Mouse (Mus musculus) central nervous system, embryonic 14 days (tissue): ENCODE data around the gene Rufy2. TPM values are rescaled to one million over a fixed set of nuclear protein-coding genes. Genes with fewer than 3 reads are reported as not detected.

Experiments used
- polyA plus RNA-seq: library from polyadenylated mRNA; depleted of rRNA; stranded (reverse); fragments of >200 nt; gene quantifications from 2 replicates; pipeline ENCODE4 v1.2.3, GENCODE M21; 2012; rRNA removed

Rufy2 gene
- 41.5 and 42.2 TPM in 2 replicates for polyA plus RNA-seq

DNA sequence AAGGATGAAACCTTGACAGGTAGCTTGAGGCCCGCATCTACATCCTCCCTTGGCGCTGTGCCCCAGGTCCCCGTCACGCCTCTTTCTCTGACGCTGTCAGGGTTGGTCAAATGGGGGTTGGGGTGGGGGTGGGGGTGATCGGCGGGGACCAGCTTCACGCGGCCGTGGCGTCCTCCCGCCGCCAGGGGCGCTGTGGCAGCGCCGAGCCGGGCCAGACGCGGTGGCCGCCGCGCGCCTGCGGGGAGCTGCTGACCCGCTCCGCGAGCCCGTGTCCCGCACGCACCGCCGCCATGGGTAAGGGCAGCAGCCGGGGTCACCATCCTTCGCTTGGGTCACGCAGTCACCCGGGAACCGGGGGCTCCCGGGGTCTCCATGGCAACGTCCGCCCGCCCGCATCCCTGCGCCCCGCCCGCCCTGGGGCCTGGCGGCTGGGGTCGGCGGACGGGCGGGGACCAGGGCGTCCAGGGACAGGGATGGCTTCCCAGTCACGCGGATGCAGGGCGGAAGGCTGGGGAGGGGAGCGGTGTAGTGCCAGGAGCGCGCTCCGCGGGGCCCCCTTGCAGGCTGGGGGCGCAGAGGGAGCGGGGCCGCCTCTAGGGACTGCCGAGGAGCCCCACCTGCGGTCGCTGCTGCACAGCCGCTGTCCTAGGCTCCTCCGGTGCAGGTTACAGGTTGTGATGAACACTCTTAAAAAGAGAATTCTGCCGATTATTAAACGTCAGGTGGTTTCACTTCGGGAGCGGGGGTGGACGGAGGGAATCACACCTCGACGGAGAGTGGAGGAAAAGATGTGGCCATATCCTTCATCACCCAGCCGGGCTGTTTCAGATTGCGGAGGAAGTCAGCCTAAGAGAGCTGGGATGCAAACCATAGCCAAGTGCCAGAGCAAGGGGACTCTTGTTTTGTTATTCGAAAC is at the start of gene Rufy2:
Rufy2 (plus strand) TSS at position 185 of the 916 bp plus-strand sequence.

DNA sequence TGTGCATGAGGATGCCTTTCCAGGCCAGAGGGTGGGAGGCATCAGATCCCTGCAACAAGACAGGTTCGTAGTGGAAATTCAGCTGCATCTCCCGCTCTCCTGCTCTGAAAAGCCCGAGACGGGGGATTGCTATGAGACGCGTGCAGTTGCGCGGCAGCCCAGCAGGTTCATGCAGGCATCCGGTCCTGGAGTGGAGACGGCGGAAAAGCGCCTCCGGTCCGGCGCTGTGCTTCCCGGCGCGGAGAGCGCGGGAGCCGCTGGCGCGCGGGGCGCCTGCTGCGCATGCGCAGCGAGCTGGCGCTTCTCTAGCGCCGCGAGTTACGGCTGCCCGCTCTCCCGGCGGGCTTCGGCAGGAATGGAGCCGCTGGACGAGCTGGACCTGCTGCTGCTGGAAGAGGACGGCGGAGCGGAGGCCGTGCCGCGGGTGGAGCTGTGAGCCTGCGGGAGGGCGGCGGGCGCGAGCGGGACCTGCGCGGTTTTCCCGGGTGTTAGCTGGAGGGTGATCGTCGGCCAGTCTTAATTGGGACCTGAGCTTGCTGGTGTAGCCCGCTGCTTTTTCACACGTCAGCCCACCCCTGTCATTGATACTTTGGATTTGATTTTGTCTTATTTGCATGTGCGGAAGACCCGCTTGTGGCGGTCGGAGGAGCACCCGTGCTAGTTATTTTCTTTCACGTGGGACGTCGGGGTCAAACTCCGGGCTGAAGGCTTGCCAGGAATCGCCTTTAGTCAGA is 33.1 kb upstream of the Rufy2 start, which contains the start of gene Dna2:
Dna2 (plus strand) TSS at position 289 of the 734 bp plus-strand sequence.

DNA sequence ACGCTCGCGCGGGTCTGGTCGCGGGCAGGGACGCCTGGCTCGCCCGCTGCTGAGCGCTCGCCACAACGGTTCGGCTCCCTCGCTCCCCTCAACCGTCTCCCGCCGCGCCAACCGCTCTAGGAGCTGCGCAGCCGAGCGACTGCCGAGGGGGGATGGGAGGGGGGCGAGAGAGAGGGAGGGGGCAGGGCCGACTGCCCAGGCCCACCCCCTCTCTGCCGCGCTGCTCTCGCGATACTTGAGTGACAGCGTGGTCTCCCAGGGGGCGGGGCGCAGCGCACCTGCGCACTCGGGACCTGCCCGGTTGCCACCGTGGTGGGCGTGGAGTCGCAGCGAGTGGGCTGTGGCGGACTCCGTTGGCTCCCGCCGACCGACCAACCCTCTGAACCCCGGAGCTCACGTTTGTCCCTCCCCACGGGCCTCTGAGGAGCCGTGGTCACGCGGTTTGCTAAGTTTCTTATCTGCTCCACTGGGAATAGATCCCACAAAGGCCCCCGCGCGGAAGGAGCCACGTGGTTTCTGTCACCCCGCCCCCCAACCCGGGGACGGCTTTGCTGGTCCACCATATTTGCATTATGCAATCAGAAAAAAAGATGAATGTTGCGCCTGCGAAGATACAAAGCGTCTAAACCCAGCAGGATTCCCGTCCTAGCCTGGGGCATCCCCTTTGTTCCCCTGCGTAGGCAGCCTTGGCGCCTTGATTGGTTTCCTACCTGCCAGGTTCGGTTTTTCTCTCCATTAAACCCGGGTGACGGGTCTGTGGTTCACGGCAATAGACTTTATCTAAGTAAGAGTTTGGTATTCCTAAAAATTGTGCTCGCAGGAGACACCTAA is 43.9 kb downstream of the Rufy2 start, which contains the start of the genes Hnrnph3 and Pbld2:
Hnrnph3 (minus strand) TSS at position 469 of the 831 bp plus-strand sequence.
Pbld2 (plus strand) TSS at position 567 of the 831 bp plus-strand sequence.

GRCm38 (mm10) chr10:63059862-63060261 is 79.8 kb downstream of the Rufy2 start, which contains the start of gene Pbld1:
Gene Pbld1, plus strand, starts transcription at chr10:63060162.

Other genes with a start within 250 kb of the Rufy2 start
- gene Ccar1, start 187.9 kb upstream of the Rufy2 start, polyA plus RNA-seq, result 87.3 and 93.4 TPM in 2 replicates
- gene Tet1, start 71.2 kb upstream of the Rufy2 start, polyA plus RNA-seq, result 7.3 and 7.6 TPM in 2 replicates
- gene Slc25a16, start 59.6 kb upstream of the Rufy2 start, polyA plus RNA-seq, result 17.1 and 18.0 TPM in 2 replicates
- 14.5 and 17.5 TPM in 2 replicates for gene Dna2, start 33.2 kb upstream of the Rufy2 start, polyA plus RNA-seq
- 191 and 199 TPM in 2 replicates for gene Hnrnph3, start 44.0 kb downstream of the Rufy2 start, polyA plus RNA-seq
- gene Pbld2, start 44.1 kb downstream of the Rufy2 start, polyA plus RNA-seq, result 2.4 and 2.7 TPM in 2 replicates
- gene Pbld1, start 79.9 kb downstream of the Rufy2 start, polyA plus RNA-seq, result 0.27 and 0.51 TPM in 2 replicates
- gene Atoh7, start 119.4 kb downstream of the Rufy2 start, polyA plus RNA-seq, result 2.1 and 3.0 TPM in 2 replicates
- gene Mypn, start 223.7 kb downstream of the Rufy2 start, polyA plus RNA-seq, result 0.26 and 1.1 TPM in 2 replicates